Mouse (Mus musculus) thymus, adult 2 months (tissue): ENCODE measurements around the gene Pglyrp1.
"Not testable (repeated sequence)": the region's sequence is repeated elsewhere in the genome, so short reads cannot be mapped to it uniquely, and the experiment has no call there.

Experiments used
- CTCF ChIP-seq: fragments of 200-500 bp; IDR thresholded peaks from 2 replicates; pipeline ENCODE4 v1.5.1; 2012; ENCODE audit warnings: mild to moderate bottlenecking, control low read depth, low read length, moderate library complexity, borderline replicate concordance; ENCODE audit not compliant: control insufficient read depth, poor library complexity, insufficient read depth; ENCODE audit errors: extremely low read depth
- POLR2A ChIP-seq: fragments of 200-500 bp; IDR thresholded peaks from 2 replicates; pipeline ENCODE4 v1.6.1; 2012; ENCODE audit warnings: mild to moderate bottlenecking, low read length, control low read depth, moderate library complexity; ENCODE audit not compliant: control insufficient read depth, poor library complexity, insufficient read depth; ENCODE audit errors: extremely low read depth

- TF ChIP-seq CTCF, POLR2A: not testable (repeated sequence)
Observed at GRCm38 (mm10) chr7:18871031-18871430, at the start of gene Pglyrp1.
